Mouse (Mus musculus) C2C12 (cell line): ENCODE measurements around the gene Ccdc141.

Source experiments
- CEBPB ChIP-seq: IDR thresholded peaks from one replicate; pipeline ENCODE4 v1.6.1; 2011; ENCODE audit warnings: low read depth, mild to moderate bottlenecking, control low read depth, moderate library complexity
- CTCF ChIP-seq: IDR thresholded peaks from one replicate; pipeline ENCODE4 v1.5.1; 2011; ENCODE audit not compliant: control insufficient read depth, insufficient read depth, insufficient read length
- FOSL1 ChIP-seq: IDR thresholded peaks from one replicate; pipeline ENCODE4 v1.8.0; 2011; ENCODE audit warnings: mild to moderate bottlenecking, low read length; ENCODE audit not compliant: poor library complexity, insufficient read depth, severe bottlenecking
- MAX ChIP-seq: IDR thresholded peaks from one replicate; pipeline ENCODE4 v1.6.1; 2011; ENCODE audit warnings: mild to moderate bottlenecking, control low read depth

GRCm38 (mm10) chr2:77098769-77099168 lies 71.7 kb downstream of the Ccdc141 start:
- TF ChIP-seq CTCF (no peak), CEBPB (no peak), MAX (no peak), FOSL1 (no peak)
